Mouse (Mus musculus) neural tube, postnatal 0 days (tissue): ENCODE measurements around the gene Trdn. TPM values are rescaled to one million over a fixed set of nuclear protein-coding genes. Genes with fewer than 3 reads are reported as not detected.

ENCODE experiments used
- polyA plus RNA-seq: library from polyadenylated mRNA; unstranded; fragments of >200 nt; fragmentation: Nextera tagmentation; extraction: Ambion mirVana; gene quantifications from 2 replicates; pipeline ENCODE4 v1.2.1, GENCODE M21; 2015

The Trdn gene
- 0.23 and 0.26 TPM in 2 replicates for polyA plus RNA-seq

GRCm38 (mm10) chr10:33080254-33080653 lies at the start of gene Trdn:
Gene Trdn (plus strand): TSS chr10:33080554.

Other genes with a start within 250 kb of the Trdn start
- 22.0 and 22.3 TPM in 2 replicates for gene Nkain2, start 190.1 kb upstream of the Trdn start, polyA plus RNA-seq